Mouse (Mus musculus) embryo, embryonic 11 days (tissue): ENCODE data around the gene Sptlc2.
A peak's percentile ranks its signal among the peaks of the same experiment; 100 is the strongest.
"Not testable (repeated sequence)": the region's sequence is repeated elsewhere in the genome, so short reads cannot be mapped to it uniquely, and the experiment has no call there.

Experiments
- DNase-seq: peaks from one replicate; pipeline ENCODE4 v3.0.0-alpha.2; 2015

Gene Sptlc2

GRCm38 (mm10) chr12:87330213-87330612 is 57.9 kb downstream of the Sptlc2 start:
- DNase-seq = no peak

- peak; percentile 4 for DNase-seq
Observed at GRCm38 (mm10) chr12:87328025-87328424, 60.1 kb downstream of the Sptlc2 start.

- peak; percentile 49 for DNase-seq
Observed at GRCm38 (mm10) chr12:87327610-87328009, 60.5 kb downstream of the Sptlc2 start.

- DNase-seq = no peak
Observed at GRCm38 (mm10) chr12:87325452-87325851, 62.7 kb downstream of the Sptlc2 start.

GRCm38 (mm10) chr12:87319229-87319628 is 68.9 kb downstream of the Sptlc2 start:
- DNase-seq = no peak

GRCm38 (mm10) chr12:87317951-87318350 is 70.2 kb downstream of the Sptlc2 start:
- DNase-seq = no peak

GRCm38 (mm10) chr12:87313098-87313497 is 75.1 kb downstream of the Sptlc2 start:
- no peak for DNase-seq

GRCm38 (mm10) chr12:87306584-87306844 is 81.6 kb downstream of the Sptlc2 start:
- DNase-seq = not testable (repeated sequence)

GRCm38 (mm10) chr12:87305767-87306583 is 82.2 kb downstream of the Sptlc2 start:
- no peak for DNase-seq

GRCm38 (mm10) chr12:87301189-87301588 is 87.0 kb downstream of the Sptlc2 start:
- no peak for DNase-seq

GRCm38 (mm10) chr12:87300441-87300690 is 87.8 kb downstream of the Sptlc2 start:
- DNase-seq = no peak

- DNase-seq = peak; percentile 77
Observed at GRCm38 (mm10) chr12:87299657-87300440, 88.3 kb downstream of the Sptlc2 start, which contains the start of gene Ism2. Ism2 (minus strand) TSS chr12:87299705.

GRCm38 (mm10) chr12:87299037-87299656 is 89.0 kb downstream of the Sptlc2 start:
- peak; percentile 35 for DNase-seq

- no peak for DNase-seq
Observed at GRCm38 (mm10) chr12:87293934-87294333, 94.2 kb downstream of the Sptlc2 start.

GRCm38 (mm10) chr12:87289100-87289499 is 99.1 kb downstream of the Sptlc2 start:
- no peak for DNase-seq

GRCm38 (mm10) chr12:87284726-87285125 is 103.4 kb downstream of the Sptlc2 start:
- DNase-seq = no peak

GRCm38 (mm10) chr12:87284268-87284667 is 103.9 kb downstream of the Sptlc2 start:
- DNase-seq = no peak

GRCm38 (mm10) chr12:87283706-87284105 is 104.4 kb downstream of the Sptlc2 start:
- DNase-seq = no peak

GRCm38 (mm10) chr12:87282743-87283142 is 105.4 kb downstream of the Sptlc2 start:
- no peak for DNase-seq

- DNase-seq = no peak
Observed at GRCm38 (mm10) chr12:87281766-87282165, 106.4 kb downstream of the Sptlc2 start.

GRCm38 (mm10) chr12:87279879-87280278 is 108.3 kb downstream of the Sptlc2 start:
- DNase-seq = peak; percentile 14

GRCm38 (mm10) chr12:87279350-87279749 is 108.8 kb downstream of the Sptlc2 start:
- no peak for DNase-seq

GRCm38 (mm10) chr12:87278118-87278730 is 109.9 kb downstream of the Sptlc2 start:
- DNase-seq = peak; percentile 49

GRCm38 (mm10) chr12:87277251-87277650 is 110.9 kb downstream of the Sptlc2 start:
- not testable (repeated sequence) for DNase-seq
